Mouse (Mus musculus) cortical plate, adult 2 months (tissue): Measurements from ENCODE around the gene Ugcg.

ENCODE experiments used
- CTCF ChIP-seq: fragments of 200-500 bp; IDR thresholded peaks from 2 replicates; pipeline ENCODE4 v1.5.1; 2011; ENCODE audit warnings: mild to moderate bottlenecking, control low read depth, low read length; ENCODE audit not compliant: insufficient read depth; ENCODE audit errors: extremely low read depth
- POLR2A ChIP-seq: fragments of 200-500 bp; IDR thresholded peaks from 2 replicates; pipeline ENCODE4 v1.6.1; 2011; ENCODE audit warnings: mild to moderate bottlenecking, low read length, control low read depth; ENCODE audit not compliant: insufficient read depth; ENCODE audit errors: extremely low read depth

DNA sequence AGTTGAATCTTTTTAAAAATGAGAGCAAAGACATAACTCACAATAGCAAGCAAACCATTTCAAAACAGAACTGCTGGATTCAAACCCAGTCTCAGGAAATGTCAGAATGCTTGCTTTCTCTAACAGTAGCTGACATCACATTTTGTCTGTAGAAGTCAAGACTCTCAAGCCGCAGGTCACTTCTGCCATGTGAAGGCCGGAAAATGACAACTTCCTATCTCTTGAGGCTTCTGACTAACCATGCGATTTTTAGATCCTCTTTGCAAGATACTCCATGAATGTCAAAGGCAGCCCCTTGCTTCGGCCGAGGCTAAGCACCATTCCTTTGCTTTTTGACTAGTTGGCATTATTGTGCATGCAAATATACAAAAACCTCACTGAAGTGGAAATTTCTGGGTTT lies 76.6 kb downstream of the Ugcg start:
- TF ChIP-seq POLR2A: no peak
- no peak for TF ChIP-seq CTCF
